Mouse (Mus musculus) limb, embryonic 12.5 days (tissue): ENCODE data around the gene Ggta1. TPM values are rescaled to one million over a fixed set of nuclear protein-coding genes. Genes with fewer than 3 reads are reported as not detected.

Experiments
- ATAC-seq: fragments of 200-750 bp; cut with Nextera tagmentation; 2 replicates; pipeline ENCODE4 v1.8.0; 2017; ENCODE audit warnings: low read depth, moderate TSS enrichment; ENCODE audit not compliant: insufficient number of reproducible peaks, insufficient read depth, low FRiP score, low TSS enrichment
- H3K27ac ChIP-seq: fragments of 300-500 bp; sonication (generic); 2 replicates; pipeline ENCODE4 v1.5.1; 2016; ENCODE audit warnings: mild to moderate bottlenecking, moderate library complexity
- H3K27me3 ChIP-seq: fragments of 300-500 bp; sonication (generic); 2 replicates; pipeline ENCODE4 v1.6.1; 2016; ENCODE audit warnings: mild to moderate bottlenecking, moderate library complexity
- H3K36me3 ChIP-seq: fragments of 300-500 bp; sonication (generic); 2 replicates; pipeline ENCODE4 v1.6.1; 2016; ENCODE audit warnings: mild to moderate bottlenecking, moderate library complexity
- H3K4me1 ChIP-seq: fragments of 300-500 bp; sonication (generic); replicated peaks from 2 replicates; pipeline ENCODE4 v1.6.1; 2016
- H3K4me2 ChIP-seq: fragments of 300-500 bp; sonication (generic); 2 replicates; pipeline ENCODE4 v1.6.1; 2016; ENCODE audit warnings: mild to moderate bottlenecking, moderate library complexity
- H3K4me3 ChIP-seq: fragments of 300-500 bp; sonication (generic); replicated peaks from 2 replicates; pipeline ENCODE4 v1.5.1; 2016; ENCODE audit warnings: mild to moderate bottlenecking
- H3K9ac ChIP-seq: fragments of 300-500 bp; sonication (generic); replicated peaks from 2 replicates; pipeline ENCODE4 v1.6.1; 2016; ENCODE audit warnings: mild to moderate bottlenecking, moderate library complexity
- H3K9me3 ChIP-seq: fragments of 300-500 bp; sonication (generic); 2 replicates; pipeline ENCODE4 v1.6.1; 2016; ENCODE audit warnings: mild to moderate bottlenecking, moderate library complexity
- WGBS: fragments of 180-500 bp; shearing (Covaris S2); methylation state at CpG from one replicate; pipeline ENCODE4 v1.1.7; 2016; 5-methylcytosine and 5-hydroxymethylcytosine counted together
- polyA plus RNA-seq: library from polyadenylated mRNA; unstranded; fragments of >200 nt; fragmentation: Nextera tagmentation; extraction: Ambion mirVana; gene quantifications from 2 replicates; pipeline ENCODE4 v1.2.1, GENCODE M21; 2016

Ggta1 gene
- polyA plus RNA-seq, 1 experiment from 2014 or later: 7.8 TPM

- H3K9ac ChIP-seq: no peak overlapping the region
- H3K36me3 ChIP-seq: no peaks in the 10 kb centered on the region
- ATAC-seq: no peak
- H3K27me3 ChIP-seq: no peaks in the 10 kb centered on the region
- no peak overlapping the region for H3K4me3 ChIP-seq
- 77% methylated on average over 3 of the region's 3 CpGs for WGBS
- H3K4me2 ChIP-seq: no peak overlapping the region
- H3K4me1 ChIP-seq: peaks cover 2% of the 10 kb centered on the region
- no peaks in the 10 kb centered on the region for H3K9me3 ChIP-seq
- no peak overlapping the region for H3K27ac ChIP-seq
These were observed 6.2 kb upstream of the Ggta1 start for GRCm38 (mm10) chr2:35469266-35469665.

GRCm38 (mm10) chr2:35468276-35468675 lies 5.2 kb upstream of the Ggta1 start:
- Histone ChIP-seq H3K9ac (no peak overlapping the region), H3K4me3 (no peak overlapping the region), H3K4me1 (peaks cover 12% of the 10 kb centered on the region), H3K4me2 (no peak overlapping the region), H3K9me3 (no peaks in the 10 kb centered on the region), H3K36me3 (no peaks in the 10 kb centered on the region), H3K27me3 (no peaks in the 10 kb centered on the region), H3K27ac (no peak overlapping the region)
- ATAC-seq: no peak
- WGBS: 77% methylated on average over 2 of the region's 2 CpGs

- no peak overlapping the region for H3K9ac ChIP-seq
- ATAC-seq: no peak
- no peak overlapping the region for H3K4me3 ChIP-seq
- no peaks in the 10 kb centered on the region for H3K9me3 ChIP-seq
- no peaks in the 10 kb centered on the region for H3K36me3 ChIP-seq
- H3K4me2 ChIP-seq: no peak overlapping the region
- no peak overlapping the region for H3K27ac ChIP-seq
- H3K27me3 ChIP-seq: peaks cover under 1% of the 10 kb centered on the region; the same call in 1 of the 2 replicates
- WGBS: 74% methylated on average over 3 of the region's 3 CpGs
- peaks cover 15% of the 10 kb centered on the region for H3K4me1 ChIP-seq
These were observed 4.8 kb upstream of the Ggta1 start for GRCm38 (mm10) chr2:35467855-35468254.

GRCm38 (mm10) chr2:35465677-35466076 lies 2.6 kb upstream of the Ggta1 start:
- no peak for ATAC-seq
- H3K27me3 ChIP-seq: peaks cover 18% of the 10 kb centered on the region
- H3K4me3 ChIP-seq: no peak overlapping the region
- no peak overlapping the region for H3K9ac ChIP-seq
- no peak overlapping the region for H3K4me2 ChIP-seq
- H3K9me3 ChIP-seq: no peaks in the 10 kb centered on the region
- H3K4me1 ChIP-seq: peaks cover 29% of the 10 kb centered on the region
- H3K36me3 ChIP-seq: no peaks in the 10 kb centered on the region
- no peak overlapping the region for H3K27ac ChIP-seq

- Histone ChIP-seq H3K4me1 (peaks cover 30% of the 10 kb centered on the region), H3K27ac (no peak overlapping the region), H3K9ac (no peak overlapping the region), H3K4me3 (no peak overlapping the region), H3K4me2 (no peak overlapping the region), H3K9me3 (no peaks in the 10 kb centered on the region), H3K36me3 (no peaks in the 10 kb centered on the region), H3K27me3 (peaks cover 23% of the 10 kb centered on the region)
- ATAC-seq: no peak
- WGBS: 86% methylated on average over 3 of the region's 3 CpGs
These were observed 1.5 kb upstream of the Ggta1 start for GRCm38 (mm10) chr2:35464548-35464947.

GRCm38 (mm10) chr2:35464089-35464534 lies 1.1 kb upstream of the Ggta1 start:
- Histone ChIP-seq H3K4me3 (0 out of 2 replicates have a peak overlapping the region, but pooled peaks have one; percentile 14), H3K4me2 (peak overlapping the region; percentile 95), H3K9me3 (no peaks in the 10 kb centered on the region; the same call in 1 of the 2 replicates), H3K9ac (no peak overlapping the region), H3K4me1 (peaks cover 30% of the 10 kb centered on the region), H3K36me3 (no peaks in the 10 kb centered on the region), H3K27ac (no peak overlapping the region), H3K27me3 (peaks cover 23% of the 10 kb centered on the region)
- no peak for ATAC-seq
- 52% methylated on average over 7 of the region's 7 CpGs for WGBS

- Histone ChIP-seq H3K9me3 (no peaks in the 10 kb centered on the region; the same call in 1 of the 2 replicates), H3K9ac (no peak overlapping the region), H3K4me3 (peak overlapping the region; percentile 14; the same call in 1 of the 2 replicates), H3K4me2 (peak overlapping the region; percentile 95), H3K27me3 (peaks cover 23% of the 10 kb centered on the region), H3K4me1 (peaks cover 30% of the 10 kb centered on the region), H3K36me3 (no peaks in the 10 kb centered on the region), H3K27ac (no peak overlapping the region)
- ATAC-seq: no peak
- WGBS: 9% methylated on average over 19 of the region's 19 CpGs
These were observed 499 bp upstream of the Ggta1 start for GRCm38 (mm10) chr2:35463372-35464088.

GRCm38 (mm10) chr2:35461971-35462787 lies 852 bp downstream of the Ggta1 start:
- Histone ChIP-seq H3K27ac (0 out of 2 replicates have a peak overlapping the region, but pooled peaks have one; percentile 29), H3K4me2 (peak overlapping the region; percentile 95), H3K9me3 (no peaks in the 10 kb centered on the region; the same call in 1 of the 2 replicates), H3K36me3 (no peaks in the 10 kb centered on the region), H3K4me1 (peaks cover 30% of the 10 kb centered on the region), H3K9ac (peak overlapping the region; percentile 69), H3K27me3 (peaks cover 23% of the 10 kb centered on the region), H3K4me3 (peak overlapping the region; percentile 55)
- under 1% methylated on average over 52 of the region's 52 CpGs for WGBS
- peak; percentile 57 for ATAC-seq

GRCm38 (mm10) chr2:35461131-35461947 lies 1.7 kb downstream of the Ggta1 start:
- peak overlapping the region; percentile 55 for H3K4me3 ChIP-seq
- no peak for ATAC-seq
- H3K9ac ChIP-seq: no peak overlapping the region; the same call in 1 of the 2 replicates

GRCm38 (mm10) chr2:35460378-35460880 lies 2.6 kb downstream of the Ggta1 start:
- Histone ChIP-seq H3K4me3 (peak overlapping the region; percentile 55), H3K4me1 (peaks cover 30% of the 10 kb centered on the region), H3K4me2 (peak overlapping the region; percentile 95), H3K9ac (no peak overlapping the region), H3K36me3 (no peaks in the 10 kb centered on the region), H3K9me3 (no peaks in the 10 kb centered on the region; the same call in 1 of the 2 replicates), H3K27me3 (peaks cover 23% of the 10 kb centered on the region), H3K27ac (no peak overlapping the region)
- no peak for ATAC-seq
- 17% methylated on average over 6 of the region's 6 CpGs for WGBS

More at GRCm38 (mm10) chr2:35461131-35461947, 1.7 kb downstream of the Ggta1 start:
- WGBS: 3% methylated on average over 20 of the region's 20 CpGs
- Histone ChIP-seq H3K4me2 (peak overlapping the region; percentile 95), H3K4me1 (peaks cover 30% of the 10 kb centered on the region), H3K36me3 (no peaks in the 10 kb centered on the region), H3K9me3 (no peaks in the 10 kb centered on the region; the same call in 1 of the 2 replicates), H3K27me3 (peaks cover 23% of the 10 kb centered on the region), H3K27ac (no peak overlapping the region)
